Mouse (Mus musculus): Measurements from ENCODE around the gene Vdr.

Gene Vdr

DNA sequence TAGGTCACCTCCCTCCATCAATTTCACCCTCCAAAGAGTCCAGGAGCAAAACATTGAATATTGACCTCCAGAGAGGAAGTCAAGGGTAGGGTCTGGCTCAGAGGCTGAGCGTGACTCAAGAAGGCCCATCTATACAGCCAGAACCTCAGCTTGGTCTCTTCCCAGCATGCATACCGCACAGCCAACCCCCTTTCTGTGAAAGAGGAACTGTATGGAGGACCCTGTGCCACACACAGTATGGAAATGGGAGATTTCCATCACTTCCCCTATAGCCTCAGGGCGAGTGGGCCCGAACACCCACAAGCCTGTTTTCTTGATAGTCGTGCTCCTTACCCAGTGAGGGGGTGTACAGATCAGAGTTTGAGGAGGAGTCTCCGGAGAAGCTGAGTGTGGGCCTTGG is 41.4 kb downstream of the Vdr start:
- H3K9me3 ChIP-seq (ENCODE audit: low read length), result peaks cover 4% of the 10 kb centered on the region; the same call in 1 of the 2 replicates
- no peak overlapping the region for H3K4me3 ChIP-seq (replicated peaks; ENCODE audit: low read length)
- peaks cover 2% of the 10 kb centered on the region for H3K27me3 ChIP-seq (ENCODE audit: insufficient read depth, low read length)
- TF ChIP-seq POU5F1 (IDR thresholded peaks at IDR 0.05; ENCODE audit: borderline replicate concordance, low read length), result no peak
- TF ChIP-seq CTCF (conservative IDR thresholded peaks at IDR 0.05; ENCODE audit: low read length), result no peak
- no peak for TF ChIP-seq NANOG (IDR thresholded peaks at IDR 0.05; ENCODE audit: borderline replicate concordance, low read length)
- H3K4me1 ChIP-seq (replicated peaks; ENCODE audit: low read depth, low read length), result peaks cover 28% of the 10 kb centered on the region
- H3K36me3 ChIP-seq (ENCODE audit: insufficient read depth, low read length), result no peaks in the 10 kb centered on the region

DNA sequence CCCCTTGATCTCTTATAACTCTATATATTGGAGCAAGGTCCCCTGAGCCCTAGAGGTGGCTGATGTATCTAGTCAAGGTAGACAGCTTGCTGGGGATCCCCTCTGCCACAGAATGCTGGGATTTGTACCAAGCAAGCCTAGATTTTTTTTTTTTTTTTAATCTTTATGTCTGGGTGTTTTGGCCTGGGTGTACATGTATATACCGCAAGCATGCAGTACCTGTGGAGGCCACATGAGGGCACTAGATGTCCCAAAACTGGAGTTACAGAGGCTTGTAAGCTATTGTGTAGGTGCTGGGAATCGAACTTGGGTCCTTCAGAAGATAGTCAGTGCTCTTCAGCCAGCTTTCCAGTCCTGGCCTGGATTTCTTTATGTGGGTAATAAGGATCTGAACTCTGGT is 44.4 kb downstream of the Vdr start:
- Histone ChIP-seq H3K36me3 (ENCODE audit: insufficient read depth, low read length) (no peaks in the 10 kb centered on the region), H3K9me3 (ENCODE audit: low read length) (peaks cover 4% of the 10 kb centered on the region; the same call in 1 of the 2 replicates), H3K27me3 (ENCODE audit: insufficient read depth, low read length) (peaks cover 18% of the 10 kb centered on the region), H3K4me1 (replicated peaks; ENCODE audit: low read depth, low read length) (peaks cover 34% of the 10 kb centered on the region), H3K4me3 (replicated peaks; ENCODE audit: low read length) (no peak overlapping the region)
- no peak for TF ChIP-seq NANOG (IDR thresholded peaks at IDR 0.05; ENCODE audit: borderline replicate concordance, low read length)
- peak; percentile 74 for TF ChIP-seq CTCF (conservative IDR thresholded peaks at IDR 0.05; ENCODE audit: low read length)

GRCm38 (mm10) chr15:97865175-97865574 is 45.3 kb downstream of the Vdr start:
- Histone ChIP-seq H3K36me3 (ENCODE audit: insufficient read depth, low read length) (no peaks in the 10 kb centered on the region), H3K4me3 (replicated peaks; ENCODE audit: low read length) (no peak overlapping the region), H3K4me1 (replicated peaks; ENCODE audit: low read depth, low read length) (peaks cover 29% of the 10 kb centered on the region), H3K9me3 (ENCODE audit: low read length) (peaks cover 4% of the 10 kb centered on the region; the same call in 1 of the 2 replicates), H3K27me3 (ENCODE audit: insufficient read depth, low read length) (peaks cover 18% of the 10 kb centered on the region)
- TF ChIP-seq CTCF (conservative IDR thresholded peaks at IDR 0.05; ENCODE audit: low read length) (no peak), POU5F1 (IDR thresholded peaks at IDR 0.05; ENCODE audit: borderline replicate concordance, low read length) (no peak), NANOG (IDR thresholded peaks at IDR 0.05; ENCODE audit: borderline replicate concordance, low read length) (no peak)

DNA sequence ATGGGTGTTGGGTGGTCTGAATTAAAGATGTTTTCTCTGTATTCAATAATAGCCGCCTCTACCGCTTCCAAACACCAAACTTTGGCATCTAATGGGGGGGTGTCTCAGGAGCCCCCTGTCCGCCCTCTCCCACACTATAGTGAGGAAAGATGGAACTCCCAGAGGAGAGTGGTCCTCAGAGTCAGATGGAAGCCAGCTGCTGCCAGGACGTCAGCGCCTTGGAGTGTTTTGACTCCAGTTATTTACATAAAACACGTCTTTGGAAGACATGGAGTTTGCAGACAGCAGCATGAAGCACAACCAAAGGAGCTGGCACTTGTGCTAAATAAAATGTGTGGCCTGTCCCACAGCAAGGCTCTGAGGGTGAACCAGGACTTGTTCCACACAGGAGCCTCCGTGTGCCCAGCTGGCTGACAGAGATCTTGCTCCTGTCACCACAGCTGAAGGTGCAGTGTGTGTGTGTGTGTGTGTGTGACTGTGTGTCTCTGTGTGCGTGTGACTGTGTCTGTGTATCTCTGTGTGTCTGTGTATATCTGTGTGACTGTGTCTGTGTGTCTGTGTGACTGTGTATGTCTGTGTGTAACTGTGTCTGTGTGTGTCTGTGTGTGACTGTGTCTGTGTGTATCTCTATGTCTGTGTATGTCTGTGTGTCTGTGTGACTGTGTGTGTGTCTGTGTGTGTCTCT is 45.9 kb downstream of the Vdr start:
- H3K36me3 ChIP-seq (ENCODE audit: insufficient read depth, low read length), result no peaks in the 10 kb centered on the region
- peaks cover 7% of the 10 kb centered on the region for H3K9me3 ChIP-seq (ENCODE audit: low read length)
- H3K4me1 ChIP-seq (replicated peaks; ENCODE audit: low read depth, low read length), result peaks cover 25% of the 10 kb centered on the region
- peaks cover 18% of the 10 kb centered on the region for H3K27me3 ChIP-seq (ENCODE audit: insufficient read depth, low read length)
- H3K4me3 ChIP-seq (replicated peaks; ENCODE audit: low read length), result no peak overlapping the region
- TF ChIP-seq CTCF (conservative IDR thresholded peaks at IDR 0.05; ENCODE audit: low read length), result no peak
- no peak for TF ChIP-seq POU5F1 (IDR thresholded peaks at IDR 0.05; ENCODE audit: borderline replicate concordance, low read length)
- TF ChIP-seq NANOG (IDR thresholded peaks at IDR 0.05; ENCODE audit: borderline replicate concordance, low read length), result no peak

- H3K36me3 ChIP-seq (ENCODE audit: insufficient read depth, low read length), result no peaks in the 10 kb centered on the region
- H3K9me3 ChIP-seq (ENCODE audit: low read length), result peaks cover 7% of the 10 kb centered on the region
- peaks cover 21% of the 10 kb centered on the region for H3K27me3 ChIP-seq (ENCODE audit: insufficient read depth, low read length)
- TF ChIP-seq POU5F1 (IDR thresholded peaks at IDR 0.05; ENCODE audit: borderline replicate concordance, low read length), result no peak
- no peak for TF ChIP-seq NANOG (IDR thresholded peaks at IDR 0.05; ENCODE audit: borderline replicate concordance, low read length)
- no peak for TF ChIP-seq CTCF (conservative IDR thresholded peaks at IDR 0.05; ENCODE audit: low read length)
- 0 out of 2 replicates have a peak overlapping the region, but pooled peaks have one; percentile 30 for H3K4me3 ChIP-seq (replicated peaks; ENCODE audit: low read length)
- peaks cover 16% of the 10 kb centered on the region for H3K4me1 ChIP-seq (replicated peaks; ENCODE audit: low read depth, low read length)
These were observed 46.9 kb downstream of the Vdr start for GRCm38 (mm10) chr15:97863494-97863881.

DNA sequence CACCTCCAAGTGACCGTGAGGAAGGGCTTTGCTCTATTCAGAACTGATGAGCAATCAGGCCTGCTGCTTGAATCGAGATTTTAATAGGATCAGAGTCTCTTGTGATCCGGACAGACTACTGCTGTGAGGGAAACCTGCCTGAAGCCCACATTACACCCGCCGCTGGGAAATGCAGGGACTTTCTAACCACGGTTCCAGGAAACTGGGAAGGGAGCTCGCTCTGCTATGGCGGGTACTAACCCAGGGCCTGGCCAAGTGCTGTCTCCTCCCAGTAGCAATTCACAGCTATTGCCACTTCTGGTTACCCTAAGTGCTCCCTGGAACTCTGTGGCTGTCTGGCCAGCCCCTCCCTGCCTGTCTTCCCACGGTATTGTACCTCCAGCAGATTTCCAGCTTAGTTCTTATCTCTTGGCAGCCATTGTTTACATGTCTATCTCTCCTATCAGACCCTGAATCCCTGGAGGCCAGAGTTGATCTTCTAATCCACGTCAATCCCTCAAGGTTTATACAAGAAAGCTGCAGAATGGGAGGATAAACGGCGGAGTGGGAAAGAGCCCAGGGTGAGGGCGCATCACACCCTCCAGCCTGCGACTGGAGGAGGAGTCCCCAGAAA is 47.4 kb downstream of the Vdr start:
- Histone ChIP-seq H3K4me1 (replicated peaks; ENCODE audit: low read depth, low read length) (peaks cover 16% of the 10 kb centered on the region), H3K4me3 (replicated peaks; ENCODE audit: low read length) (0 out of 2 replicates have a peak overlapping the region, but pooled peaks have one; percentile 30)
- TF ChIP-seq NANOG (IDR thresholded peaks at IDR 0.05; ENCODE audit: borderline replicate concordance, low read length) (no peak), POU5F1 (IDR thresholded peaks at IDR 0.05; ENCODE audit: borderline replicate concordance, low read length) (no peak), CTCF (conservative IDR thresholded peaks at IDR 0.05; ENCODE audit: low read length) (no peak)

GRCm38 (mm10) chr15:97860353-97860752 is 50.1 kb downstream of the Vdr start:
- no peak overlapping the region for H3K4me3 ChIP-seq (replicated peaks; ENCODE audit: low read length)
- TF ChIP-seq CTCF (conservative IDR thresholded peaks at IDR 0.05; ENCODE audit: low read length) (no peak), NANOG (IDR thresholded peaks at IDR 0.05; ENCODE audit: borderline replicate concordance, low read length) (no peak), POU5F1 (IDR thresholded peaks at IDR 0.05; ENCODE audit: borderline replicate concordance, low read length) (no peak)
- H3K9me3 ChIP-seq (ENCODE audit: low read length), result peaks cover 3% of the 10 kb centered on the region; the same call in 1 of the 2 replicates
- no peaks in the 10 kb centered on the region for H3K36me3 ChIP-seq (ENCODE audit: insufficient read depth, low read length)
- H3K27me3 ChIP-seq (ENCODE audit: insufficient read depth, low read length), result peaks cover 35% of the 10 kb centered on the region
- H3K4me1 ChIP-seq (replicated peaks; ENCODE audit: low read depth, low read length), result peaks cover 16% of the 10 kb centered on the region

More for the DNA sequence above, 47.4 kb downstream of the Vdr start:
- Histone ChIP-seq H3K9me3 (ENCODE audit: low read length) (peaks cover 7% of the 10 kb centered on the region), H3K36me3 (ENCODE audit: insufficient read depth, low read length) (no peaks in the 10 kb centered on the region), H3K27me3 (ENCODE audit: insufficient read depth, low read length) (peaks cover 25% of the 10 kb centered on the region)

GRCm38 (mm10) chr15:97858431-97858830 is 52.0 kb downstream of the Vdr start:
- Histone ChIP-seq H3K4me3 (replicated peaks; ENCODE audit: low read length) (no peak overlapping the region), H3K4me1 (replicated peaks; ENCODE audit: low read depth, low read length) (peaks cover 19% of the 10 kb centered on the region), H3K36me3 (ENCODE audit: insufficient read depth, low read length) (no peaks in the 10 kb centered on the region), H3K27me3 (ENCODE audit: insufficient read depth, low read length) (peaks cover 32% of the 10 kb centered on the region), H3K9me3 (ENCODE audit: low read length) (peaks cover 3% of the 10 kb centered on the region; the same call in 1 of the 2 replicates)
- TF ChIP-seq CTCF (conservative IDR thresholded peaks at IDR 0.05; ENCODE audit: low read length), result no peak
- TF ChIP-seq POU5F1 (IDR thresholded peaks at IDR 0.05; ENCODE audit: borderline replicate concordance, low read length), result no peak
- TF ChIP-seq NANOG (IDR thresholded peaks at IDR 0.05; ENCODE audit: borderline replicate concordance, low read length), result no peak
